Mouse (Mus musculus): ENCODE data around the gene Poldip2.
A peak's percentile ranks its signal among the peaks of the same experiment; 100 is the strongest.

Gene Poldip2

DNA sequence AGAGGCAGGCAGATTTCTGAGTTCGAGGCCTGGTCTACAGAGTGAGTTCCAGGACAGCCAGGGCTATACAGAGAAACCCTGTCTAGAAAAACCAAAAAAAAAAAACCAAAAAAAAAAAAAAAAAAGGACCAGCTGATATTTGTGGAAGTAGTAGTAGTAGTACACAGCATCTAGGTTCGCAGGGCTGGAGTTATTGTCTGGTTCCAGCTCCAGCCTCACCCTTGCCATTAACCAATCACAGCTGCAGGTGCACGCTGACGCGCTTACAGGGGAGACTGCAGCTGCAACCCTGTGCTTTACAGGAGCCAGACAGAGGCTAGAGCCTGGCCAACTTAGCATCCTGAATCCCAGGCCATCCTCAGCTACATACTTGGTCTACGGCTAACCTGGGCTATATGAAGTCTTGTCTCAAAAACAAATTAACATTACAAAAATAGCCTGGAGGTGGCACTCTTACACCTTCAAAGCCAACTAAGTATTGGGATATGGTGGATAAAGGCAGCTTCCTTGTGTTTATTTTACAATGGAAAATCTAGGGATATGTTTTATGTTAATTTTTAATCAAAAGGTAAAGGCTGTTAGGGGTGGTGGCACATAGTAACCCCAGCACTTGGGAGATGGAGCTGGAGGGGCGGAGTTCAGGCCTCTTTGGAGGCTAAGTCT lies 32.6 kb downstream of the Poldip2 start:
- no peak for DNase-seq (ENCODE audit: low read depth, low spot score)

DNA sequence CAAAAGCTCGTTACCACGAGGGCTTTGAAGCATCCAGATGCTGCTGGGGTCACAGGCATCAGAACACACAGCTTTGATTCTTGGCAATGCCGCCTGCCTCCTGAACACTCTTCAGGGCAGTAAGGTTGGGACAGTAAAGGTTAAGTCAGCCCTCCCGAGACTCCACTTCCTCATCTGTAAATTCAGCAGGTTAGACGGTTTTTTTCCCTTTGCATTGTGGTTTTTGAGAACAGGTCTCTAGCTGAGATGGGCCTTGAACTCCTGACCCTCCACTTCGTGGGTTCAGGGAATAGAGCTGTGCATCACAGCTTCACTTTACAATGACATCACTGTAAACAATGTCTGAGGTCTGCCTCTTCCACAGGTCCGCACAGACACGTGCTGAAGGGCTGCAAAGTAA lies 33.2 kb downstream of the Poldip2 start:
- no peak for DNase-seq (ENCODE audit: low read depth, low spot score)

DNA sequence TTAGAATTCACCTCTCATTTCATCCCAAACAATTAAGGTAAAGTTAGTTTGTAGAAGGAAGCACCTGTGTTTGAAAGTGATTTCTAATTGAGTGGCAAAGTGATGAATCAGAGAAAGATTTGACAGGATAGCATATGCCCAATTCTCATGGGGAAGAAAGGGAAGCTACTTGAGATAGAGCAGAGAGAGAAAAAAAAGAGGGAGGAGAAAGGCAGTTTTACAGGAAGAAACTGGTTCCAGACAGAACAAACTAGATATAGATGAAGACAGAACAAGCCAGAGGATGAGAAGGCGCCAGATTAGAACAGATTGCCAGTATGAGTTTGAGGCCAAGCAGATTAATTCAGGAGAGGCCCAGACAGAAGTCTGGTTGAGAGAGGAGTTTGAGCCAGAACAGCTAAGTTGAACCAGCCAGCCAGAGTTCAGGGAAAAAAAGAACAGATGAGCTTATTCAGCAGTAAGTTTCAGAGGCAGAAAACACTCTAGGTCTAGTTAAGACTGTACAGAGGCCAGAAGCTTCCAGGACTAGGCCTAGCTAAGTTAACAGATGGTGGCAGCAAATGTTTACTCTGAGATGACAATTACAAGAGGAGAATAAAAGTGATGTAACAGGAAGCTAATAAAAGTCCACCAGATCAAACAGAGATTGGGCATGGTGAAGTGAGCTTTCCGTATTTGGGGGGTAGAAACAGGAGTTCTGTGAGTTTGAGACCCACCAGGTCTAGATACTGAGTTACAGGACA lies 35.9 kb downstream of the Poldip2 start:
- DNase-seq (ENCODE audit: low read depth, low spot score) = no peak

DNA sequence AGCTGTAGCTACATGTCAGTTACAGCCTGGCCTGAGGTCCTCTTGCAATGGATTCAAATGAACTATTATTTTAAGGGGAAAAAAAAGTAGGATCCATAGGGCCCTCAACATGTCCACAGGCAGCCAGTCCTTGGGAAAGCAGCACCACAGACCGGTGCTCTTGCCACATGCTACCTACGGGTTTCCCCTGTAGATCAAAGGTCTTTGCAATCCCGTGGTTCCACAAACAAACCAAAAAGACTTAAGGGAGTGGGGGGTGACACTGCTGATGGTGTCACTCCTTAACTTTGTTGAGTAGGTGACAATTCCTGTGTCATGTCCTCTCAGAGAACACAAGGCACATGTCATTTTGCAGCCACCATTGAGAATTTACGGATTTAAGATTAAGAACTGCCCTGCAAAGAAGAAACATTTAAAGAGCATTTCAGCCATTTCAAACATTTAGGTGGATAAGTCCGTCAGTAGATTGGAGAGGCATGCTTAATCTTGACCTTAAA lies 37.5 kb downstream of the Poldip2 start:
- DNase-seq (ENCODE audit: low read depth, low spot score) = no peak

DNA sequence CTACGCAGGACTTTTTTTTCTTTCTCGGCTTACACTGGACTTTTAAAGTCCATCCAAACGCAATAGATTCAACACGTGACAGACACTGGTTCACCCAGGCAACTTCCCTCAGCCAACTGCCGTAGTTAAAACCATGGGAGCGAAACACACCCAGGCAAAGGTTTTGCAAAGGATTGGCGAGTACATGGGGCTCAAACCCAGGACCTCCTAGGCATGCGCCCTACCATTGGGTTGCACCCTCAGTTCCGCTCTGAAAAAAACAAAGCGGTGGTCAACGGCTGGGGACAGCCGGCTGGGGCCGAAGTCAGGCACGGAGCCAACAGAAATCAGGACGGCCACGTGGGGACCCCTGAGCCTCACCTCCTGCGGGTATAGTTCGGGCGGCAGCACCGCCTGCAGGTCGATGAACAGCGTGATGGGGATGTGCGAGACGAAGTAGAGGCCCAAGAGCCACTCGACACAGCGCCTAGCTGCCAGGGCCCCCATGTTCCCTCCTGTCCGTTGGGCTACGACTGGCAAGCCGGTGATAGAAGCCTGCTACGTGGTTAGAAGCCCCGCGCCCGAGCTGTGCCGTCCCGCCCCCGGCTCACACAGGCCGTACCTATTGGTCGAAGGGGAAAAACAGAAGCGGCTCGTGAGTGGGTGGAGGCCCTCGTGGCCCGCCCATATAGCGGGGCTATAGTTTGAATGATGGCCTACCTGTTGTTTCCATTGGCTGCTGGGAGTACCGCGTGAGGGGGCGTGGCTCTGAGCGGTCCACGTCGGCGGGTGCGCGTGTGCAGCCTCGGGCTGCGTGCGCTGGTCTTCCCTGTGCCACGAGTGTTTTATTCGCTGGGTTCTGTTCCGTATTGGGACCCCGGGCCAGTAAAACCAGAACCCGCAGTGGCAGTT lies 38.4 kb downstream of the Poldip2 start, which contains the start of gene Tmem97:
Gene Tmem97, minus strand, starts transcription at position 610 of the 891 bp plus-strand sequence.
- peak; percentile 96 for DNase-seq (ENCODE audit: low read depth, low spot score)

DNA sequence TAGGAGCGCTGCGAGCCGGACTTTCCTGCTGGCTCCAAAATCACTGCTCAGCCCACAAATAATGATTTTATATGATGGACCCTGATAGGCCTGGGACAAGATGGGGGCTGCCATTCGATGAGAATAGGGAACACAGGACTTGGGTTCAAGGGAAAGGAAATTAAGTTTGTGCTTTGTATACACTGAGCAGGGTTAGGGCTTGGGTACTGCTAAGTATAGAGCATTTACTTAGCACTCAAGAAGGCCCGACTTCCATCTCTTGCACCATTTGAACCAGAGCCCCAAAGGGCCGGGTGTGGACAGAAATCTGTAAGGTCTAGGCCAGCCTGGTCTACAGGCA lies 39.0 kb downstream of the Poldip2 start:
- DNase-seq (ENCODE audit: low read depth, low spot score) = no peak

DNA sequence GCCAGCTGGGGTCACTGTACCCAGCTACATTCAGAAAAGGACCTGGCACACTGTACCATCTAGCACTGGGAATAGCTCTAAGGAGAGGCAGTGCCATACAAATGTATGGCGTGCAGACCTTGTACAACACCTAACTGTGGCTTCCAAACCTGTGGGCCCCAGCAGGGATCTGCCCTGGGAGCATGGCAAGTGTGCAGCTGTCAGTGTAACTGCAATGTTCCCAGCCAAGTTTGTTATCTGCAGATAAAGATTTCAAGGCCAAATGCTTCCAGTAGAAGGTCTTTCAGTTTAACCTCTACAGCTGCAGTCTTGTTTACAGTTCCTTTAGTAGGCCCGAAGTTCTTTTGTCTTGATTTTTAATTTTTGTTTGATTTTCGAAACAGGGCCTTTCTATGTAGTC lies 43.6 kb downstream of the Poldip2 start:
- no peak for DNase-seq (ENCODE audit: low read depth, low spot score)

DNA sequence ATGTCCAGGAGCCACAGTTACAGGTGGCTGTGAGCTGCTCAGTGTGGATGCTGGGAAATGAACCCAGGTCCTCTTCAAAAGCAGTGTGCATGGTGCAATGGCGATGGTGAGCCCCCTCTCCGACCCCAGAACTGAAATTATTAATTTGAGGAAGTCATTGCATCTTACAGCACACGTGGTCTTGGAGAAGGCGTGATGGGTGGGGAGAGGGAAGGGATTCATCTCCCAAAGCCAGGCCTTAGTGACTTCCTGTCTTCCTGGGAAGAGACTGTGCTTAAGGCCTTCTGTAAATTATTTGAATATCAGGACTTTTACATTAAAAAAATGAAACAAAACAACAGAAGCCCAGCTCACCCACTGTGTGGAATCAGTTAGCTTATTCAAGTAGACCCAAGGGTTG lies 44.1 kb downstream of the Poldip2 start:
- DNase-seq (ENCODE audit: low read depth, low spot score) = no peak

DNA sequence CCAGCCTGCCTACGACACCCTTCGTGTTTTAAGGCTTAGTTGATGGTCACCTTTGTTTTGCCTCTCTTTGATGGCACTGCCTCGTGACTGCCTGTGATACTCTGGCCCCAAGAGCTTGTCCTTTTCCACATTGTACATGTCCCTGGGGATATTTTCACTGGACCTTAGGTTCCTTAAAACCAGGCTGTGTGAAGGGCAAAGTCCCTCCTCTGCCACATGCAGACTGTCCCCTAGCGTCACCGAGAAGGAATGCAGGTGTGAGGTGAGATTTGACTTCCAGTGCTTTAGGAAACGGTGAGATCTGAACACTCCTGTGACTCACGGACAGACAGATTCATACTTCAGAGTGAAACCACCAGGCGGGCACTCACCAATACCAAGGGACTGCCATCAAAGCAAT lies 45.2 kb downstream of the Poldip2 start:
- no peak for DNase-seq (ENCODE audit: low read depth, low spot score)

DNA sequence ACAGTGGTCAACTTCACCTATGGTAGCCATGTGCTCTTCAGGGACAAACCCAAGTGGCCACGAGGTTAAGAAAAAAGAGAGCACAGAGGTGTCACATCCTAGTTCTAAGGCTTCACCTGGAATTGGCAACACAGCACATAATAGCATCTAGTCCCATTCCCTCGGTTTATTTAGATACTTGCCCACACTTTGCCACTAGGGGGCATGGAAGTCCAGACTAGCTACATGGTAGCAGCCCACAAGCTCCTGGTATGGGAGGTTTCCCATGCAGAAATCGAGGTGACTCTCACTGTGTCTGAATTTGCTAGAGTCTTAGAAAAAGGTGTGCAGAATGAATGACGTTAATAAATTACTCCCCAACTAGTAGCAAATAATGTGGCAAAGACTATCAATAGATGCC lies 48.5 kb downstream of the Poldip2 start:
- peak; percentile 64 for DNase-seq (ENCODE audit: low read depth, low spot score)

DNA sequence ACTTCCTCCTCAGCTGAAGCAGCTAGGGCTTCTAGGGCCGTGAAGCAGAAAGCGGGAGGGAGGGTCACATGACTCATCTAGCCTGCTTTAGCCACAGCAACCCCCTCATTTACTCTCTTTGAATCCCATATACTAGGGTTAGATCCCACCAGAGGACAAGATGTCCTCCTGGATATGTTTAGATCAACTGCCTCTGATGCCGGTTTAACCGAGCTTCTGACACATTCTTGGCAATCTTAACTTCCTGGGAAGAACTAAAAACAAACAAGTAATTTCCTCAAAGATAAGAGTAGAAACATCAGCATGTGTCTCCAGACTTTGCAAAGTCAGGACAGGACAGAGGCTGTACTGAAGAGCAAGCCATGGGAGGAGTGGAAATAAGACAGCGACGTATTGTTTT lies 54.8 kb downstream of the Poldip2 start:
- DNase-seq (ENCODE audit: low read depth, low spot score) = no peak

DNA sequence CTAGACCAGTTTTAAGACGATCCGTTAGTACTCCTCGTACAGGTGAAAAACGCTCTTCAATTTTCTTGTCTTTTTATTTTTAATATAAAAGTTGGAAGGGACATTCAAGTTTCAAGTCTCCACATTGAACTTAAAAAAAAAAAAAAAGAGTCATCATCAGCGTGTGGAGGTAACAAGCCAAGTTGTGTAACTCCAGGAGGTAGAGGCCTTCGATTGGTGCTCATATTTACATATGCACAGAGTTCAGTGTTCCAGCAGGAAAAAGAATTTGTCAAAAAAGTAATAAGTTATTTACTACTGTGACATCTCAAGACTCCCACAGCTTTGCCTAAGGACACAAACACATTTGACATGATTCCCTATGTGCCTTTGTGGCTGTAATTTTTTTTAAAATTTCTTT lies 55.6 kb downstream of the Poldip2 start:
- DNase-seq (ENCODE audit: low read depth, low spot score) = no peak

DNA sequence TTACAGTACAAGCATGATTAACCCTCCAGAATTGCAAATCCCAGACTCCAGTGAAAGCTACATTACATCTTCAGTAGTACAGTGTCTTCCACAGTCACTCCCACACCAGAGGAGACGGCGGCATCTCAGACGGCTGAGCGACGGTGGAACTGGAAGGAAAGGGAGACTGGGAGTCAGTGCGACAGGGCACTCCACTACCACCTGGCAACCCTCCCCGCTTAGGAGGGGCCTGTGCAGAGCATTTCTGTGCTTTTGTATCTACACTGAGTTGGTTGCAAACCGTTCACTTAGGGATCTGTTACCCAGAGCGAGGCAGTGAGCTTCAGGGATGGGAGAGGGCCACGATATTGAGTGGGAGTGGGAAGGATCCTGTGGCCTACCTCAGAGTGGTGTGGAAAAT lies 56.8 kb downstream of the Poldip2 start:
- no peak for DNase-seq (ENCODE audit: low read depth, low spot score)

DNA sequence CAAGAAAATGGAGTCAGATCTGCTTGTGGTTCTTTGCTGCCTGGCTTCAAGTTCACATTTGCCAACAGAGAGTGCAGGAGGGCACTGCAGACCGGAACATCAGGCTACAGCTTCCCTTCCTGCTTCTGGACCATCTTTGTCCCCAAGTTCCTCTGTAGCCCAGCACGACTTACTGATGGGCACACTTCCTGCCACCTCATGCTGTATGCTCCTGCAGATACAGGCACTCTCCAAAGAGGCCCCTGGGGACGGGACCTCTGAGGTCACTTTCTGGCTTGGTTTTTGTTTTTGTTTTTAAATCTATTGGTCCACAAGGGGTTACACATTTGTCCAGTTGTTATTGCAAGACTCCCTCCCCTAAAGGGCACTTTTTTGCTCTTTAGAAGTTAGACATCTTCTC lies 57.8 kb downstream of the Poldip2 start:
- DNase-seq (ENCODE audit: low read depth, low spot score) = no peak

DNA sequence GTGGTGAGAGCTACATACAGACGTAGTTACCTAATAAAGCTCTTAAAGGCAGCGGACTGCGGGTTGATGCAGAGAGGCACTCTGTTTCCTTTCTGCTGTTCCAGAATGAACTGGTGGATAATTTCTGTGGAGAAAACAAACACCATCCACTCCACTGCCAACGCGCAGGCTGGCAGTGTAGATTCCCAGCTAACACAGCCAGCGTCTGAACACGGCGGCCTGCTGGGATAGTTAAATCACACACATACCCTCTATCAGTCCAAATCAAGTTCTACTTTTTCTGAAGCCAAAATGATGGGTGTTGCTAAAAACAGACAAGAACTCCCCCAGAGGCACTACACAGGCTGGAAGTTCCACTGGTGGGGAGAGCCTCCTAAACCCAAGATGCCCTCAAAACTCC lies 59.4 kb downstream of the Poldip2 start:
- no peak for DNase-seq (ENCODE audit: low read depth, low spot score)

DNA sequence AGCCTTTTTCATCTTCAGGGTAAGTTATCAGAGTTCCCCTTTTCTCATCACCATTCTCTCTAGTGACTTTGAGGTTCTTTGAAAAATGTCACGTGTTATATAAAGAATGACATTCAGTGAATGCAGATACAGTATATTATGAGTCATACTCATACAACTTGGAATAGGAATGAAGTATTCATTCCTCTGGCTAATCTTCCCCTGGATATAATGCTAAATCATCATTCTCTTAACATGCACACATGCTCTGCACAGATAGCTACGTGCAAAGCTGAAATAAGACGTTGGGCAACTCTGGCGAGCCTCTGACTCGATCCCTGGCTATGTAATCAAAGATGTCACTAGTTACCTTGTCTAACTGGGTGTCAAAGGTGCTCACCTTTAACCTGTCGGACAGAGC lies 59.9 kb downstream of the Poldip2 start:
- DNase-seq (ENCODE audit: low read depth, low spot score) = no peak

Measured in brain, embryonic 18.5 days (tissue).